Mouse (Mus musculus) heart, embryonic 12.5 days (tissue): ENCODE data around the gene Pacs2. TPM values are rescaled to one million over a fixed set of nuclear protein-coding genes. Genes with fewer than 3 reads are reported as not detected.

ENCODE experiments used
- ATAC-seq: fragments of 200-750 bp; cut with Nextera tagmentation; 2 replicates; pipeline ENCODE4 v1.8.0; 2017; ENCODE audit warnings: moderate TSS enrichment, moderate library complexity; ENCODE audit not compliant: insufficient number of reproducible peaks, low FRiP score
- H3K27ac ChIP-seq: fragments of 300-500 bp; sonication (generic); 2 replicates; pipeline ENCODE4 v1.5.1; 2016; ENCODE audit warnings: mild to moderate bottlenecking, moderate library complexity; ENCODE audit not compliant: poor library complexity, severe bottlenecking
- H3K27me3 ChIP-seq: fragments of 300-500 bp; sonication (generic); replicated peaks from 2 replicates; pipeline ENCODE4 v1.6.1; 2016; ENCODE audit warnings: mild to moderate bottlenecking, moderate library complexity
- H3K36me3 ChIP-seq: fragments of 300-500 bp; sonication (generic); 2 replicates; pipeline ENCODE4 v1.6.1; 2016; ENCODE audit warnings: mild to moderate bottlenecking, moderate library complexity
- H3K4me1 ChIP-seq: fragments of 300-500 bp; sonication (generic); replicated peaks from 2 replicates; pipeline ENCODE4 v1.6.1; 2016; ENCODE audit warnings: mild to moderate bottlenecking
- H3K4me2 ChIP-seq: fragments of 300-500 bp; sonication (generic); 2 replicates; pipeline ENCODE4 v1.6.1; 2016; ENCODE audit warnings: mild to moderate bottlenecking, moderate library complexity
- H3K4me3 ChIP-seq: fragments of 300-500 bp; sonication (generic); 2 replicates; pipeline ENCODE4 v1.5.1; 2016; ENCODE audit warnings: mild to moderate bottlenecking
- H3K9ac ChIP-seq: fragments of 300-500 bp; sonication (generic); 2 replicates; pipeline ENCODE4 v1.6.1; 2016; ENCODE audit warnings: mild to moderate bottlenecking, moderate library complexity
- H3K9me3 ChIP-seq: fragments of 300-500 bp; sonication (generic); replicated peaks from 2 replicates; pipeline ENCODE4 v1.6.1; 2016; ENCODE audit warnings: mild to moderate bottlenecking, moderate library complexity
- WGBS: fragments of 180-500 bp; shearing (Covaris S2); methylation state at CpG from one replicate; pipeline ENCODE4 v1.1.7; 2016; 5-methylcytosine and 5-hydroxymethylcytosine counted together
- polyA plus RNA-seq: library from polyadenylated mRNA; unstranded; fragments of >200 nt; fragmentation: Nextera tagmentation; extraction: Ambion mirVana; gene quantifications from 2 replicates; pipeline ENCODE4 v1.2.1, GENCODE M21; 2016

Pacs2 gene
- polyA plus RNA-seq, 1 experiment from 2014 or later = 10.5 TPM

GRCm38 (mm10) chr12:113097040-113097439 is 82.7 kb downstream of the Pacs2 start:
- WGBS = 73% methylated on average over 5 of the region's 5 CpGs
- H3K36me3 ChIP-seq = no peaks in the 10 kb centered on the region; the same call in 1 of the 2 replicates
- peak overlapping the region; percentile 86 for H3K4me2 ChIP-seq
- H3K4me1 ChIP-seq = peaks cover 36% of the 10 kb centered on the region
- H3K27me3 ChIP-seq = no peaks in the 10 kb centered on the region
- 0 out of 2 replicates have a peak overlapping the region, but pooled peaks have one; percentile 100 for H3K4me3 ChIP-seq
- H3K27ac ChIP-seq = no peak overlapping the region
- H3K9me3 ChIP-seq = no peaks in the 10 kb centered on the region
- no peak for ATAC-seq
- H3K9ac ChIP-seq = peak overlapping the region; percentile 100; the same call in 1 of the 2 replicates

DNA sequence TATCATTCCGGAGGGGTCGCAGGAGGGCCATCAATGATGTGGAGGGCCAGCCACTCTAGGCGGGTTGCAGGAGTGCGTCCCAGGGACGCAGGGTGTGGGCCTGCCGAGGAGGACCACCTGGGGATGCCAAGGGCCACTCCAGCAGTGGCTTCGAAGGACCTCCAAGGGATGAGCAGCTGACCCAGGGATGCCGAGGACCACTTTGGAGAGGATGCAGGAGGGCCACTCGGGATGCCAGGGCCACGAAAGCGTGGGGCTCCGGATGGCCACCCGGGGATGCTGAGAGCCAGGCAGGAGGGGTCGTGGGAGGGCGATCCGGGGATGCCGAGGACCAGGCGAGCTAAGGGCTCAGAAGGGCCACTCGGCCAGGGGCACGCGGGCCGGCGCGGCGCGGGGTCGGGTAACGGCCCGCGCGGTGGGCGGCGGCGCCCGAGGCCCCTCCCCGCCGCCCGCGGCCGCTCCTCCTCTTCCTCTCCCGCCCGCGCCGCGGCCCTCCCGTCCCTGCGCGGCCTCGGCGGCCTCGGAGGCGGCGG is 83.5 kb downstream of the Pacs2 start, which contains the start of gene Mta1:
Gene Mta1 (plus strand): TSS at position 530 of the 533 bp plus-strand sequence.
- H3K36me3 ChIP-seq = peaks cover 2% of the 10 kb centered on the region; the same call in 1 of the 2 replicates
- H3K27me3 ChIP-seq = no peaks in the 10 kb centered on the region
- peak; percentile 78 for ATAC-seq
- H3K27ac ChIP-seq = peak within 1 kb of the TSS; percentile 86
- H3K9ac ChIP-seq = peak within 1 kb of the TSS; percentile 100
- no peaks in the 10 kb centered on the region for H3K9me3 ChIP-seq
- peaks cover 42% of the 10 kb centered on the region for H3K4me1 ChIP-seq
- 5% methylated on average over 20 of the region's 53 CpGs for whole genome bisulfite sequencing
- peak within 1 kb of the TSS; percentile 86 for H3K4me2 ChIP-seq
- H3K4me3 ChIP-seq = peak within 1 kb of the TSS; percentile 100

GRCm38 (mm10) chr12:113098530-113099151 is 84.3 kb downstream of the Pacs2 start:
- Histone ChIP-seq H3K9me3 (no peaks in the 10 kb centered on the region), H3K27me3 (no peaks in the 10 kb centered on the region), H3K27ac (peak overlapping the region; percentile 86), H3K4me1 (peaks cover 50% of the 10 kb centered on the region), H3K9ac (peak overlapping the region; percentile 100), H3K4me2 (peak overlapping the region; percentile 86), H3K4me3 (peak overlapping the region; percentile 100), H3K36me3 (peaks cover 6% of the 10 kb centered on the region; the same call in 1 of the 2 replicates)
- ATAC-seq = peak; percentile 25; the same call in 1 of the 2 replicates
- WGBS = 2% methylated on average over 45 of the region's 60 CpGs

- Histone ChIP-seq H3K27me3 (no peaks in the 10 kb centered on the region), H3K27ac (peak overlapping the region; percentile 42; the same call in 1 of the 2 replicates), H3K36me3 (peaks cover 6% of the 10 kb centered on the region; the same call in 1 of the 2 replicates), H3K9me3 (no peaks in the 10 kb centered on the region), H3K4me3 (peak overlapping the region; percentile 100), H3K4me1 (peaks cover 59% of the 10 kb centered on the region), H3K4me2 (peak overlapping the region; percentile 86), H3K9ac (peak overlapping the region; percentile 100)
- no peak for ATAC-seq
- 19% methylated on average over 6 of the region's 6 CpGs for WGBS
These were observed 85.3 kb downstream of the Pacs2 start for GRCm38 (mm10) chr12:113099470-113100237.

DNA sequence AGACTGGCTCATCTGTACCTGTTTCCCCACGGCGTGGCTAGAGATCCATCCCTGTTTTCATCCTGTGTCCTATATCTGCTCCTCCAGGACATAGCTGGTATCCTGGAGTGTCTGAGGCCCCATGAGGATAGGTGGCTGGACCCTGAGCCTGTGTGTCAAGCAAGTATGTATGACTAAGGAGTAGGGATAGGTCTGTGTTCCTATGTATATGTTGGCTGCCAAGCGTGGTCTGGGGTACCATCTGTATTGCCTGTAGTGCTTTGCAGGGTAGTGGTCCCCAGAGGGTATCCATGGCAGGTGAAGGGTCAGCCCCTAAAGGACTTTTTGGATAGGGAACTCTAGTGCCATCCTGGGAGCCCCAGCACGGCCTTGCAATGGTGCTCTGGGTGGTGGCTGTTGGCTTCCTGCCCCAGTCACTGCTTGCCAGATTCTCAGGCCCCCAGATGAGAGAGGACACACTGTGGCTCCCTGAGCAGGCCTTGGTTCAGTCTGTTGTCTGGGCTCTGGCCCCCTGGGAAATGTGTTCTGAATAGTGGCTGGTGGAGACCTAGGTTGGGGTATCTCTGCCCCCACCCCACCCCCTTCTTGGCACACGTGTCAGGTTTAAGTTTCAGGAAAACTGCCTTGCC is 86.3 kb downstream of the Pacs2 start:
- no peaks in the 10 kb centered on the region for H3K27me3 ChIP-seq
- peaks cover 62% of the 10 kb centered on the region for H3K4me1 ChIP-seq
- H3K9ac ChIP-seq = 0 out of 2 replicates have a peak overlapping the region, but pooled peaks have one; percentile 100
- H3K4me3 ChIP-seq = no peak overlapping the region
- H3K4me2 ChIP-seq = peak overlapping the region; percentile 86
- H3K27ac ChIP-seq = peak overlapping the region; percentile 14; the same call in 1 of the 2 replicates
- peaks cover under 1% of the 10 kb centered on the region; the same call in 1 of the 2 replicates for H3K9me3 ChIP-seq
- peaks cover 7% of the 10 kb centered on the region; the same call in 1 of the 2 replicates for H3K36me3 ChIP-seq
- 75% methylated on average over 5 of the region's 5 CpGs for WGBS
- no peak for ATAC-seq

GRCm38 (mm10) chr12:113101251-113101960 is 87.1 kb downstream of the Pacs2 start:
- Histone ChIP-seq H3K36me3 (peaks cover 11% of the 10 kb centered on the region), H3K9ac (0 out of 2 replicates have a peak overlapping the region, but pooled peaks have one; percentile 35), H3K27ac (peak overlapping the region; percentile 14; the same call in 1 of the 2 replicates), H3K27me3 (no peaks in the 10 kb centered on the region), H3K4me1 (peaks cover 62% of the 10 kb centered on the region), H3K4me2 (no peak overlapping the region), H3K9me3 (peaks cover 4% of the 10 kb centered on the region; the same call in 1 of the 2 replicates), H3K4me3 (no peak overlapping the region)
- 77% methylated on average over 9 of the region's 9 CpGs for WGBS
- ATAC-seq = no peak

GRCm38 (mm10) chr12:113102461-113102860 is 88.2 kb downstream of the Pacs2 start:
- no peak overlapping the region for H3K4me2 ChIP-seq
- peaks cover 11% of the 10 kb centered on the region for H3K36me3 ChIP-seq
- peak overlapping the region; percentile 44; the same call in 1 of the 2 replicates for H3K9ac ChIP-seq
- peaks cover 69% of the 10 kb centered on the region for H3K4me1 ChIP-seq
- 63% methylated on average over 6 of the region's 6 CpGs for WGBS
- peaks cover 4% of the 10 kb centered on the region; the same call in 1 of the 2 replicates for H3K9me3 ChIP-seq
- no peak for ATAC-seq
- H3K27me3 ChIP-seq = no peaks in the 10 kb centered on the region
- H3K4me3 ChIP-seq = no peak overlapping the region
- no peak overlapping the region for H3K27ac ChIP-seq

- WGBS = 82% methylated on average over 8 of the region's 8 CpGs
- Histone ChIP-seq H3K27me3 (no peaks in the 10 kb centered on the region), H3K4me2 (no peak overlapping the region), H3K9ac (no peak overlapping the region), H3K9me3 (peaks cover 4% of the 10 kb centered on the region; the same call in 1 of the 2 replicates), H3K4me1 (peaks cover 73% of the 10 kb centered on the region), H3K27ac (no peak overlapping the region), H3K36me3 (peaks cover 14% of the 10 kb centered on the region), H3K4me3 (no peak overlapping the region)
- no peak for ATAC-seq
These were observed 89.6 kb downstream of the Pacs2 start for GRCm38 (mm10) chr12:113103846-113104451.

DNA sequence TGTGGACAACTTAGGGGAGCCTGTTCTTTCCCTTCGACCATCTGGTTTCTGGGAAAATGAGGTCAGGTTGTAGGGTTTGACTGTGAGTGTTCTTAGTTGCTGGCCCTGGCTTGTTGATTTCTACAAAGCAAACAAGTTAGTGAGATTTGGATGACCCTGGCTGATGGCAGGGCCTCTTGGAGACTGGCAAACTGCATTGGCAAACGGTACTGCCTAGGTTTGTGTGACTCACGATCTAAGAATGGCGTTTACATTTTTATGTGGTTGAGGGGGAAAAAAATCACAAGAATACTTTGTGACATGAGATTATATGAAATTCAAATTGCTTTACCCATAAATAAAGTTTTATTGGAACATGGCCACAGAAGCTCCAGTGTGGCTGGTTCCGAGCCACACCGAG is 92.1 kb downstream of the Pacs2 start:
- Histone ChIP-seq H3K4me3 (no peak overlapping the region), H3K27me3 (no peaks in the 10 kb centered on the region), H3K4me2 (no peak overlapping the region), H3K4me1 (peaks cover 59% of the 10 kb centered on the region), H3K27ac (no peak overlapping the region), H3K9me3 (peaks cover 4% of the 10 kb centered on the region; the same call in 1 of the 2 replicates), H3K36me3 (peaks cover 14% of the 10 kb centered on the region), H3K9ac (no peak overlapping the region)
- ATAC-seq = no peak
- WGBS = 88% methylated on average over 6 of the region's 6 CpGs
